Mouse (Mus musculus) stomach, embryonic 15.5 days (tissue): Measurements from ENCODE around the gene D5Ertd579e. TPM values are rescaled to one million over a fixed set of nuclear protein-coding genes. Genes with fewer than 3 reads are reported as not detected.

Experiments
- ATAC-seq: fragments of 200-750 bp; cut with Nextera tagmentation; 2 replicates; pipeline ENCODE4 v1.8.0; 2017; ENCODE audit warnings: low read depth, moderate number of reproducible peaks, moderate TSS enrichment; ENCODE audit not compliant: insufficient read depth, low FRiP score
- H3K27ac ChIP-seq: fragments of 300-500 bp; sonication (generic); 2 replicates; pipeline ENCODE4 v1.5.1; 2015; ENCODE audit warnings: mild to moderate bottlenecking, inconsistent platforms
- H3K27me3 ChIP-seq: fragments of 300-500 bp; sonication (generic); replicated peaks from 2 replicates; pipeline ENCODE4 v1.6.1; 2015; ENCODE audit warnings: inconsistent platforms
- H3K36me3 ChIP-seq: fragments of 300-500 bp; sonication (generic); 2 replicates; pipeline ENCODE4 v1.6.1; 2015; ENCODE audit warnings: inconsistent platforms
- H3K4me1 ChIP-seq: fragments of 300-500 bp; sonication (generic); 2 replicates; pipeline ENCODE4 v1.6.1; 2015; ENCODE audit warnings: inconsistent platforms
- H3K4me2 ChIP-seq: fragments of 300-500 bp; sonication (generic); 2 replicates; pipeline ENCODE4 v1.6.1; 2015; ENCODE audit warnings: mild to moderate bottlenecking, inconsistent platforms
- H3K4me3 ChIP-seq: fragments of 300-500 bp; sonication (generic); replicated peaks from 2 replicates; pipeline ENCODE4 v1.5.1; 2015; ENCODE audit warnings: inconsistent platforms
- H3K9ac ChIP-seq: fragments of 300-500 bp; sonication (generic); 2 replicates; pipeline ENCODE4 v1.6.1; 2015; ENCODE audit warnings: inconsistent platforms
- H3K9me3 ChIP-seq: fragments of 300-500 bp; sonication (generic); 2 replicates; pipeline ENCODE4 v1.6.1; 2016; ENCODE audit warnings: inconsistent platforms
- WGBS: fragments of 180-500 bp; shearing (Covaris S2); methylation state at CpG from one replicate; pipeline ENCODE4 v1.1.7; 2015; 5-methylcytosine and 5-hydroxymethylcytosine counted together
- polyA plus RNA-seq: library from polyadenylated mRNA; unstranded; fragments of >200 nt; fragmentation: Nextera tagmentation; extraction: Ambion mirVana; gene quantifications from 2 replicates; pipeline ENCODE4 v1.2.1, GENCODE M21; 2015

D5Ertd579e gene
- polyA plus RNA-seq, 1 experiment from 2014 or later, result 20.0 TPM

DNA sequence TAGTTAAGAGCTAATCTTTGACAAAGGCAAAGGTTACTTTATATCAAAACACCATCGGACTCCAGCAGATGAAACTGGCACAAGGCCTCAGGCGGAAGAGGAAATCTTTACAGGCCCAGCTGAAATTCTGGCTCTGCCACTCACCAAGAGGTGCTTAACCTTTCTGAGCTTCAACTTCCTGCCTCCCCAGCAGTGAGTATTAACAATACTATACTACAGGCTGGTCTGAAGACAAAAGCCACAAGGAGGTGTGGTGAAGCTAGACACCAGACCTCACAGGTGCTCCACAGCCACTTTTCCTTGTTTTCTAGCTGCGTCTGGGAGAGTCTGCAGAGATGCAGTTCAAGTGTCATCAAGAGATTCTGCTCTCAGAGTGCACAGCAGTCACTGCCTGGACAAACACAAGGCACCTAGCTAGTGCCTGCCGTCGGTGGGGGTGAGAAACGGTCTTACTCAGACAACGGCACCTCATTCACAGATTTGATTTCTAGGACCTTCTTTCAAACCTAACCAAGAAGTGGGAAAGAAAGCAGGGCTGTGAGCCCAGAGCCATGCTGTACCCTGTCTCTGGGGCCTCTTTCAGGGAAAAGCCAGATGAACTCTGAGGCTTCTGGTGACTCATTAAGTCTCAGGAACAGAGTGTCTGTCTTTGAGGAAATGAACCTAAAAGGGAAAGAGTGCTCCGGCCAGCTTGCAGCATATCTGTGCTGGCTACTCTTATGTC is 121.5 kb downstream of the D5Ertd579e start:
- H3K27ac ChIP-seq, result peak overlapping the region; percentile 79
- H3K4me2 ChIP-seq, result no peak overlapping the region
- H3K4me1 ChIP-seq, result peaks cover 13% of the 10 kb centered on the region
- H3K4me3 ChIP-seq, result no peak overlapping the region
- H3K36me3 ChIP-seq, result peaks cover 8% of the 10 kb centered on the region; the same call in 1 of the 2 replicates
- WGBS, result 46% methylated on average over 8 of the region's 8 CpGs
- no peaks in the 10 kb centered on the region for H3K9me3 ChIP-seq
- peak; percentile 44; the same call in 1 of the 2 replicates for ATAC-seq
- no peaks in the 10 kb centered on the region for H3K27me3 ChIP-seq
- no peak overlapping the region for H3K9ac ChIP-seq

GRCm38 (mm10) chr5:36573354-36573753 is 122.5 kb downstream of the D5Ertd579e start:
- Histone ChIP-seq H3K9me3 (no peaks in the 10 kb centered on the region), H3K36me3 (peaks cover 8% of the 10 kb centered on the region; the same call in 1 of the 2 replicates), H3K4me1 (peaks cover 13% of the 10 kb centered on the region), H3K27me3 (no peaks in the 10 kb centered on the region), H3K27ac (no peak overlapping the region; the same call in 1 of the 2 replicates), H3K4me2 (no peak overlapping the region), H3K4me3 (no peak overlapping the region), H3K9ac (no peak overlapping the region)
- WGBS, result 48% methylated on average over 3 of the region's 3 CpGs
- ATAC-seq, result no peak

DNA sequence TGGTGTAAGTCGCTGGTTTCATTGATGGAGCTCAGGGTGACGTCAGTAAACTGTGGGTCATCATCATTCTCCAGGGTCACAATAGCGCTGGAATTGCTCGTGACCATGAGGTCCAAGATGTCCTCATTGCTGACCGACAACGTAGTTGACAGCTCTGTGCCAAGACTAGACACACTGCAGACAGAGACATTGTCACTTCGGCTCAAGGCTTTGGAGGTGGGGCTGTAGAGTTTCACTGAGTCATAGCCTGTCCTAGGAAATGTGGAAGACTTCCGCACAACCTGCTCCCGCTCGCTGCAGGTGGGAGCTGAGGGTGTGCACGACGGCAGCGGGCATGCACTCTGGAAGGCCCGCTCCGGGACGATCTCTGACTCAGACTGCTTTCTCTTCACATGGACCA is 124.5 kb downstream of the D5Ertd579e start:
- H3K4me1 ChIP-seq, result peaks cover 13% of the 10 kb centered on the region
- H3K4me2 ChIP-seq, result no peak overlapping the region
- WGBS, result 90% methylated on average over 16 of the region's 16 CpGs
- H3K36me3 ChIP-seq, result peaks cover 8% of the 10 kb centered on the region; the same call in 1 of the 2 replicates
- H3K27me3 ChIP-seq, result no peaks in the 10 kb centered on the region
- no peaks in the 10 kb centered on the region for H3K9me3 ChIP-seq
- H3K27ac ChIP-seq, result no peak overlapping the region
- ATAC-seq, result no peak
- H3K9ac ChIP-seq, result no peak overlapping the region
- no peak overlapping the region for H3K4me3 ChIP-seq

DNA sequence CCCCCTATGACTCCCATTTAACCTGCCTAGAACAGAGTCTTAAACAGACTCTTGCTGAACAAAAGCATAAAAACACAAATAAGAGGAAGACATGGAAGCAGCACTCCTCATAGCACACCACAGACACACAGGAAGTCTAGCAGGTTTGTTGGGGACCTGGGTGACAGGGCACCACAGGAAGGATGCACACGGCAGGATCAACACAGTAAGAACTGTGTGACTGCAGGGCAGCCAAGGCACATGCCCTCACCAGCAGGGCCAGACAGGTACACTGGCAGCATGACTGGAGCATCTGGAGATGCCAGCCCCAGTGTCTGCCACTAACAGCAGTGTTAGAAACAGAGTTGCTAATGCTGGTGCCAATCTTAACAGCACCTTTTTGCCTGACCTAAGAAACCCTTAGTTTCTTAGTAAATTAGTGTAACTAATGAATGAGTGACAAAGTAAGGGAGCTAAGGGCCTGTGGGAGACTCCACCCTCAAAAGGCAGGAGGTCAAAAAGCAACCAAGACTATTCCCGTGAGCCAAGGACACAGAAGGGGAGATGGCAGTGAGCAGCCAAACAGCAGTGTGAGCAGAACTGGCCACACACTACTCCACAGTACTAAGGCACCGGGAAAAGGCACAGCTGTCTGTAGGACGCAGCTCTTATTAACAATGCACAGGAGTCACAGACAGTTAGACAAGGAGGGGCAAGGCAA is 125.1 kb downstream of the D5Ertd579e start:
- no peak overlapping the region for H3K9ac ChIP-seq
- H3K27me3 ChIP-seq, result no peaks in the 10 kb centered on the region
- H3K4me2 ChIP-seq, result no peak overlapping the region
- H3K4me1 ChIP-seq, result peaks cover 13% of the 10 kb centered on the region
- ATAC-seq, result no peak
- WGBS, result 81% methylated on average over 4 of the region's 4 CpGs
- no peaks in the 10 kb centered on the region for H3K9me3 ChIP-seq
- H3K36me3 ChIP-seq, result peaks cover 8% of the 10 kb centered on the region; the same call in 1 of the 2 replicates
- no peak overlapping the region for H3K27ac ChIP-seq
- H3K4me3 ChIP-seq, result no peak overlapping the region

- no peak overlapping the region for H3K9ac ChIP-seq
- no peak for ATAC-seq
- H3K4me1 ChIP-seq, result peaks cover 9% of the 10 kb centered on the region
- H3K4me2 ChIP-seq, result no peak overlapping the region
- H3K4me3 ChIP-seq, result no peak overlapping the region
- H3K27ac ChIP-seq, result no peak overlapping the region
- H3K36me3 ChIP-seq, result peaks cover 8% of the 10 kb centered on the region; the same call in 1 of the 2 replicates
- no peaks in the 10 kb centered on the region for H3K27me3 ChIP-seq
- WGBS, result 92% methylated on average over 7 of the region's 7 CpGs
- no peaks in the 10 kb centered on the region for H3K9me3 ChIP-seq
These were observed 125.7 kb downstream of the D5Ertd579e start for GRCm38 (mm10) chr5:36570098-36570497.

DNA sequence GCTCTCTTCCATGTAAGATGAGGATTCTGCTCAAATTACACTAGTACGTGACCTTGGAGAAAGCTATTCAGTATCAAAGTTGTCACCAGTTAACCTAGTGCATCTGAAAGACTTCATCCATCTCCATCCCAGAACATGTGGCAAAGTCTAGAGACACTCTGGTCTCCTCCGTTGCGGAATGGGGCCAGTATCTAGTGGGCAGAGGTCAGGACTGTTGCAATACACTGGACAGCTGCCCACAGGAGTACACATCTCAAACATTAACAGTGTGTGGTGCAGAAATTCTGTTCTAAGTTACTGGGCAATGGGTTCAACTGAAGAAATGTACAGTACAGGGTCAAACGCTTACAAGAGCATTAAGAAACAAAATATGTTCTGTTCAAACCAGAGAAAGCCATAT is 127.7 kb downstream of the D5Ertd579e start:
- H3K36me3 ChIP-seq, result peaks cover 8% of the 10 kb centered on the region; the same call in 1 of the 2 replicates
- H3K4me1 ChIP-seq, result no peaks in the 10 kb centered on the region
- ATAC-seq, result no peak
- H3K9ac ChIP-seq, result no peak overlapping the region
- no peak overlapping the region for H3K4me3 ChIP-seq
- H3K4me2 ChIP-seq, result no peak overlapping the region
- WGBS, result 75% methylated on average over 4 of the region's 4 CpGs
- no peak overlapping the region for H3K27ac ChIP-seq
- no peaks in the 10 kb centered on the region for H3K9me3 ChIP-seq
- no peaks in the 10 kb centered on the region for H3K27me3 ChIP-seq

DNA sequence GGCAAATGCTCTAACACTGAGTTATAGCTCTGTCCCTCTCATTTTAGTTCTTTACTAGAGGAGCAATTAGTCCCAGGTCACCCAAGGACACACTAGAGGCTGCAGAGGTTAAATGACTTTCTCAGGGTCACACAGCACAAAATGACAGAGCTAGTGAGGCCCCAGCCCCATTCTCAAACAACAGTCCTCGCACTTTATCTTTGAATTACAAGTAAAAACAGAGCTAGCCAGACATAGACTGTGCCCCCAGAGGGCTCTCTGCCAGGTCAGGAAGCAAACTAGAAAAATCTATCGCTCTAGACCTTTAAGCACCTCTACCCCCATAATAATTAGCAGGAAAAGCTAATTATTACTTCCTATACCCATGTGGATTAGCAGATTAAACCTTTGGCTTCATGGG is 128.2 kb downstream of the D5Ertd579e start:
- H3K9ac ChIP-seq, result no peak overlapping the region
- WGBS, result 61% methylated on average over 2 of the region's 2 CpGs
- no peak for ATAC-seq
- peaks cover 8% of the 10 kb centered on the region; the same call in 1 of the 2 replicates for H3K36me3 ChIP-seq
- H3K4me3 ChIP-seq, result no peak overlapping the region
- H3K4me1 ChIP-seq, result no peaks in the 10 kb centered on the region
- H3K27ac ChIP-seq, result no peak overlapping the region
- H3K27me3 ChIP-seq, result no peaks in the 10 kb centered on the region
- no peaks in the 10 kb centered on the region for H3K9me3 ChIP-seq
- H3K4me2 ChIP-seq, result no peak overlapping the region

GRCm38 (mm10) chr5:36564530-36564929 is 131.3 kb downstream of the D5Ertd579e start:
- Histone ChIP-seq H3K4me1 (peaks cover 8% of the 10 kb centered on the region), H3K27ac (no peak overlapping the region), H3K36me3 (no peaks in the 10 kb centered on the region), H3K27me3 (no peaks in the 10 kb centered on the region), H3K4me2 (no peak overlapping the region), H3K4me3 (no peak overlapping the region), H3K9ac (no peak overlapping the region), H3K9me3 (no peaks in the 10 kb centered on the region)
- no peak for ATAC-seq
- WGBS, result 77% methylated on average over 9 of the region's 9 CpGs

- Histone ChIP-seq H3K27ac (no peak overlapping the region), H3K9me3 (no peaks in the 10 kb centered on the region), H3K27me3 (no peaks in the 10 kb centered on the region), H3K4me3 (no peak overlapping the region), H3K4me2 (no peak overlapping the region), H3K4me1 (peaks cover 9% of the 10 kb centered on the region), H3K9ac (no peak overlapping the region), H3K36me3 (no peaks in the 10 kb centered on the region)
- 77% methylated on average over 6 of the region's 6 CpGs for WGBS
- no peak for ATAC-seq
These were observed 132.1 kb downstream of the D5Ertd579e start for GRCm38 (mm10) chr5:36563741-36564140.

- Histone ChIP-seq H3K36me3 (no peaks in the 10 kb centered on the region), H3K9me3 (no peaks in the 10 kb centered on the region), H3K4me1 (peaks cover 11% of the 10 kb centered on the region), H3K4me3 (no peak overlapping the region), H3K27me3 (no peaks in the 10 kb centered on the region), H3K4me2 (no peak overlapping the region), H3K27ac (no peak overlapping the region), H3K9ac (no peak overlapping the region)
- WGBS, result 83% methylated on average over 10 of the region's 10 CpGs
- ATAC-seq, result no peak
These were observed 132.9 kb downstream of the D5Ertd579e start for GRCm38 (mm10) chr5:36562791-36563445.

DNA sequence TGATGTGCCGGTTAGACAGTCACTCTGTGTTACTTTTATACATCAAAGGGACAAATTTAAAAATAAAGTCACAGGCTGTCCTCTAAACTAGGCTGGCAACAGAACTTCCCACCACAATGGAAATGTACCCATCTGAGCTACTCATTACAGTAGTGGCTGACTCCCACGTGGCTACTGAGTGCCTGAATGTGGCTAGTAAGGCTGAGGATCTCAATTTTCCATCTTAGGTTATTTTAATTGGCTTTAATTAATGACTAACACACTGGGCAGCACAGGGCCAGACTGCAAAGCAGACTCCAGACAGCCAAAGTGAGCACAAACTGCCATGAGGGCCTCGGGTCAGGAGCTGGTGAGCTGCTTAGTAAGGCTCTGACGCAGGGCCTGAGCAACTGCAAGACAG is 134.3 kb downstream of the D5Ertd579e start:
- no peaks in the 10 kb centered on the region for H3K36me3 ChIP-seq
- WGBS, result 86% methylated on average over 4 of the region's 4 CpGs
- H3K4me2 ChIP-seq, result no peak overlapping the region
- no peak overlapping the region for H3K27ac ChIP-seq
- no peaks in the 10 kb centered on the region for H3K27me3 ChIP-seq
- H3K9me3 ChIP-seq, result no peaks in the 10 kb centered on the region
- H3K4me1 ChIP-seq, result peaks cover 14% of the 10 kb centered on the region
- H3K4me3 ChIP-seq, result no peak overlapping the region
- no peak overlapping the region for H3K9ac ChIP-seq
- ATAC-seq, result no peak

DNA sequence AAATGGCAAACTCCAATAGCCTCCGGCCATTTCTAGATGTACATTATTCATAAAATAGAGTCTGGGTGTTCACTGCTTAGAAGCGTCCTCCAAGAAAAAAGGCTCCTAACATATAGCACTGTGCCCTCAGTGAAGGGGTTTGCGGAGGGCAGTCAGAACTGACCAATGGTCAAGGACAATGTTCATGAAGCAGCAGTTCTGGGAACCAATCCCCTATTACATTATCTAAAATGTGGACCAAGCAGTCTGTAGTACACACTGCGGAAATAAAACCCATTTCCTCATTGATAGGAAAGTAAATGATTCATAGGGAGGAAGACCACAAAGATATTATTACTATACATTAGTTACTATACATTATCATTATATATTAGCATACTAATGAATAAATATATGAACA is 135.3 kb downstream of the D5Ertd579e start:
- no peak overlapping the region for H3K4me2 ChIP-seq
- no peak overlapping the region for H3K4me3 ChIP-seq
- H3K36me3 ChIP-seq, result no peaks in the 10 kb centered on the region
- H3K9me3 ChIP-seq, result no peaks in the 10 kb centered on the region
- H3K27ac ChIP-seq, result peak overlapping the region; percentile 79; the same call in 1 of the 2 replicates
- ATAC-seq, result no peak
- H3K9ac ChIP-seq, result no peak overlapping the region
- no peaks in the 10 kb centered on the region for H3K27me3 ChIP-seq
- WGBS, result 87% methylated on average over 4 of the region's 4 CpGs
- peaks cover 14% of the 10 kb centered on the region for H3K4me1 ChIP-seq
